Mouse (Mus musculus) bone marrow macrophage, adult 2 months (primary cell): ENCODE data around the gene Cdc42se2.

Source experiments
- CTCF ChIP-seq: IDR thresholded peaks from 2 replicates; pipeline ENCODE4 v1.5.1; 2012; ENCODE audit warnings: low read depth, mild to moderate bottlenecking, low read length, moderate library complexity
- POLR2A ChIP-seq: IDR thresholded peaks from 2 replicates; pipeline ENCODE4 v1.6.1; 2012; ENCODE audit warnings: mild to moderate bottlenecking, low read depth, low read length, borderline replicate concordance

- TF ChIP-seq CTCF (no peak), POLR2A (no peak)
Observed at GRCm38 (mm10) chr11:54751502-54751901, 36.0 kb downstream of the Cdc42se2 start.
